Mouse (Mus musculus) 3T3-L1 (cell line): ENCODE results near the gene Hsf2.
A peak's percentile ranks its signal among the peaks of the same experiment; 100 is the strongest.
"Not testable (repeated sequence)": the region's sequence is repeated elsewhere in the genome, so short reads cannot be mapped to it uniquely, and the experiment has no call there.

Source experiments
- DNase-seq: peaks from one replicate; pipeline ENCODE4 v3.0.0-alpha.2; 2015; ENCODE audit warnings: low read depth, low spot score

Hsf2 gene

GRCm38 (mm10) chr10:57531616-57532217, 45.5 kb downstream of the Hsf2 start:
- DNase-seq, result peak; percentile 21

DNA sequence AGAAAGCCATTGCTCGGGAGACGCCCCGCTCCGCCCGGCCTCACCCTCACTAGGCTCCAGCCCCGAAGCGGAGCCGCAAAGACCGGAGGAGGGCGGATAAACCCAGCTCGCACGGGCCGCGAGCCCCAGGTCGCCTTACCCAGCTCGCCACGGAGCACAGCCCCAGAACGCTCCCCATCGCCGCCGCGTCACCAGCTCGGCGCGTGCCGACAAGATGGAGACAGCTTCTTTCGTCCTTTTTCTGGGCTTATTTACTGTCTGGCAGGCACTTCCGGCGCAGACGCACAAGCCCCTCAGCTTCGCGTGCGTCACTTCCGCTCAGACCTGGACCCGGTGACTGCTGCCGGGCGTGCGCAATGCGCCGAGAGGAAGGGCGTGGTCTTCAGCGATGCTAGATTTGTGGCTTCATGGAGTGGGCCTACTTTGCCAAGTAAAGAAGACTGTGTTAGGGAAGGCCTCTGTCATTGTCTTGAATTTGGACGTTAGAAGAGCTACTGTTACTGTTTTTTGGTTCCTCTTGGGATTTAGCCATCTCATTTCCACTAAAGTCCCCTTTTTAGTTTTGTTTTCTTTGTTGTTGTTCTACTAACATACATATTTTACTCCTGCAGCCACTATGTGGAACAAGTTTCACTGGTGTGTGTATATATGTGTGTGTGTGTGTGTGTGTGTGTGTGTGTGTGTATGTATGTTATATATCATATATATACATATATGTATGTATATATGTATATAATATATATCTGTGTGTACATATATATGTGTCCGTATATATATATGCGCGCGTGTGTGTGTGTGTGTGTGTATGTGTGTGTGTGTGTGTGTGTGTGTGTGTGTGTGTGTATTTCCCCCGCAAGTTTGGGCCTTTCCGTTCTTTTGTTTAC, 46.3 kb downstream of the Hsf2 start, which contains the start of gene Serinc1:
Serinc1 (minus strand) TSS at position 313 of the 884 bp plus-strand sequence.
- peak; percentile 98 for DNase-seq

DNA sequence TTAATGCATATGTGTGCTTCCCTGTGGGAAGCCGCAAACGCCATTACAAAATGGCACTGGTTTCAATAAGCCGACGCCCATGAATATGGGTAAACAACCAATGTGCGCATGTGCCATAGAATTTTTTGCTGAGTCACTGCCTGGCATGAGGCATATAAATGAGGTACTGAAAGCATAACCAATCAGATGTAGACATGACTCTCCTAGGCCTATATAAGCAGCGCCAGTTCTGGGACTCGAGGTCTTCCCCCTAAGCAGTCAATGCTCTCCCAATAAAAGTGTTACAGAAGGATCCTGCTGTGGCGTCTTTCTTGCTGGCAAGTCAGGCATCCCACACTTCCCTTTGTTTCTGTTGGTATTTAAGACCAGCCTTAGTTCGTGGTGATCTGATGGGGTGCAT, 57.7 kb downstream of the Hsf2 start:
- not testable (repeated sequence) for DNase-seq

GRCm38 (mm10) chr10:57549631-57550030, 63.4 kb downstream of the Hsf2 start:
- no peak for DNase-seq

GRCm38 (mm10) chr10:57553719-57554118, 67.5 kb downstream of the Hsf2 start:
- peak; percentile 71 for DNase-seq

DNA sequence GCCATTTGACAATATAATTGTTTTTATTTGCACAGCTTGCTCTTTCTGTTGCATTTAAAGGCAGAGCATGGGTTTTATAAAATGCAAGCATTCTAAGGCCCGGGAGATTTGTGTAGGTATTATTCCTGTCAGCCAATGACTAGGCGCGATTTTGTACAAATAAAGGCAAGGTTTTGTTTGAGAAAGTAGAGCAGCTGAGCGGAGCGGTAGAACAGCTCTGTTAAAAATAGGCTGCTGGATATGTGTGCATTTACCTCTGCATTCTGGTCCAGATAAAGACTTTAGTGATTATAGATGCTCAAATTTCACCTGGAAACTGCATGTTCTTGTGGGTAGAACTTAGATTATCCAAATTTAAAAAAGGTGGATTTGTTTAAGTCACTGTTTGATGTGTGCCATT, 71.4 kb downstream of the Hsf2 start:
- DNase-seq, result no peak
